Mouse (Mus musculus): Measurements from ENCODE around the gene Tspan17. TPM values are rescaled to one million over a fixed set of nuclear protein-coding genes. Genes with fewer than 3 reads are reported as not detected.

Gene Tspan17
- polyA plus RNA-seq, 1 experiment from 2014 or later: 8.1 TPM

- WGBS: 1% methylated on average over 29 of the region's 29 CpGs
- ATAC-seq (replicated peaks; ENCODE audit: low FRiP score) (no peak), DNase-seq (ENCODE audit: low spot score) (peak; percentile 57)
- Histone ChIP-seq H3K4me3 (ENCODE audit: low read depth, low read length) (peak overlapping the region; percentile 41), H3K9ac (ENCODE audit: low read length) (peak overlapping the region; percentile 23; the same call in 1 of the 2 replicates), H3K9me3 (ENCODE audit: control insufficient read depth, low read length) (no peaks in the 10 kb centered on the region), H3K27me3 (ENCODE audit: control insufficient read depth, insufficient read depth, low read length) (peaks cover 5% of the 10 kb centered on the region), H3K4me2 (ENCODE audit: low read depth, low read length, severe bottlenecking) (peak overlapping the region; percentile 80), H3K4me1 (replicated peaks; ENCODE audit: control insufficient read depth, insufficient read depth, low read length) (peaks cover 11% of the 10 kb centered on the region), H3K27ac (ENCODE audit: low read depth, low read length) (peak overlapping the region; percentile 84; the same call in 1 of the 2 replicates), H3K36me3 (ENCODE audit: control insufficient read depth, insufficient read depth, low read length) (no peaks in the 10 kb centered on the region)
These were observed 30.3 kb upstream of the Tspan17 start for GRCm38 (mm10) chr13:54758756-54759470.

GRCm38 (mm10) chr13:54759496-54759895 is 29.7 kb upstream of the Tspan17 start:
- DNase-seq (ENCODE audit: low spot score) (no peak), ATAC-seq (replicated peaks; ENCODE audit: low FRiP score) (0 out of 2 replicates have a peak, but pooled peaks have one; percentile 15)
- peak overlapping the region; percentile 80; the same call in 1 of the 2 replicates for H3K4me2 ChIP-seq (ENCODE audit: low read depth, low read length, severe bottlenecking)
- H3K4me1 ChIP-seq (replicated peaks; ENCODE audit: control insufficient read depth, insufficient read depth, low read length): peaks cover 11% of the 10 kb centered on the region
- H3K9me3 ChIP-seq (ENCODE audit: control insufficient read depth, low read length): no peaks in the 10 kb centered on the region
- peaks cover 10% of the 10 kb centered on the region for H3K27me3 ChIP-seq (ENCODE audit: control insufficient read depth, insufficient read depth, low read length)
- H3K4me3 ChIP-seq (ENCODE audit: low read depth, low read length): no peak overlapping the region
- H3K36me3 ChIP-seq (ENCODE audit: control insufficient read depth, insufficient read depth, low read length): no peaks in the 10 kb centered on the region
- no peak overlapping the region for H3K9ac ChIP-seq (ENCODE audit: low read length)
- H3K27ac ChIP-seq (ENCODE audit: low read depth, low read length): no peak overlapping the region
- 4% methylated on average over 7 of the region's 7 CpGs for WGBS

GRCm38 (mm10) chr13:54760164-54760795 is 28.9 kb upstream of the Tspan17 start:
- H3K27ac ChIP-seq (ENCODE audit: low read depth, low read length): no peak overlapping the region
- no peak overlapping the region for H3K4me3 ChIP-seq (ENCODE audit: low read depth, low read length)
- peaks cover 14% of the 10 kb centered on the region for H3K27me3 ChIP-seq (ENCODE audit: control insufficient read depth, insufficient read depth, low read length)
- peaks cover 11% of the 10 kb centered on the region for H3K4me1 ChIP-seq (replicated peaks; ENCODE audit: control insufficient read depth, insufficient read depth, low read length)
- DNase-seq (ENCODE audit: low spot score) (no peak), ATAC-seq (replicated peaks; ENCODE audit: low FRiP score) (no peak)
- H3K4me2 ChIP-seq (ENCODE audit: low read depth, low read length, severe bottlenecking): no peak overlapping the region
- no peak overlapping the region for H3K9ac ChIP-seq (ENCODE audit: low read length)
- no peaks in the 10 kb centered on the region for H3K36me3 ChIP-seq (ENCODE audit: control insufficient read depth, insufficient read depth, low read length)
- 67% methylated on average over 8 of the region's 8 CpGs for WGBS
- no peaks in the 10 kb centered on the region for H3K9me3 ChIP-seq (ENCODE audit: control insufficient read depth, low read length)

GRCm38 (mm10) chr13:54760906-54761305 is 28.3 kb upstream of the Tspan17 start:
- DNase-seq (ENCODE audit: low spot score): no peak
- no peak overlapping the region for H3K27ac ChIP-seq (ENCODE audit: low read depth, low read length)
- H3K4me1 ChIP-seq (replicated peaks; ENCODE audit: control insufficient read depth, insufficient read depth, low read length): peaks cover 14% of the 10 kb centered on the region

GRCm38 (mm10) chr13:54765281-54766191 is 23.6 kb upstream of the Tspan17 start:
- ATAC-seq (replicated peaks; ENCODE audit: low FRiP score): 0 out of 2 replicates have a peak, but pooled peaks have one; percentile 24
- 5% methylated on average over 44 of the region's 44 CpGs for WGBS
- peak overlapping the region; percentile 44 for H3K9ac ChIP-seq (ENCODE audit: low read length)

More at GRCm38 (mm10) chr13:54760906-54761305, 28.3 kb upstream of the Tspan17 start:
- H3K27me3 ChIP-seq (ENCODE audit: control insufficient read depth, insufficient read depth, low read length): peaks cover 20% of the 10 kb centered on the region
- H3K9ac ChIP-seq (ENCODE audit: low read length): no peak overlapping the region
- H3K4me2 ChIP-seq (ENCODE audit: low read depth, low read length, severe bottlenecking): no peak overlapping the region
- 70% methylated on average over 7 of the region's 7 CpGs for WGBS
- H3K9me3 ChIP-seq (ENCODE audit: control insufficient read depth, low read length): no peaks in the 10 kb centered on the region
- no peak overlapping the region for H3K4me3 ChIP-seq (ENCODE audit: low read depth, low read length)
- no peaks in the 10 kb centered on the region for H3K36me3 ChIP-seq (ENCODE audit: control insufficient read depth, insufficient read depth, low read length)
- ATAC-seq (replicated peaks; ENCODE audit: low FRiP score): no peak

GRCm38 (mm10) chr13:54766192-54766768 is 22.9 kb upstream of the Tspan17 start, which contains the start of gene Sncb:
TSS of gene Sncb (minus strand) at chr13:54766595.
- Histone ChIP-seq H3K4me3 (ENCODE audit: low read depth, low read length) (peak within 1 kb of the TSS; percentile 39), H3K4me2 (ENCODE audit: low read depth, low read length, severe bottlenecking) (peak within 1 kb of the TSS; percentile 85), H3K4me1 (replicated peaks; ENCODE audit: control insufficient read depth, insufficient read depth, low read length) (peaks cover 8% of the 10 kb centered on the region), H3K36me3 (ENCODE audit: control insufficient read depth, insufficient read depth, low read length) (no peaks in the 10 kb centered on the region), H3K9ac (ENCODE audit: low read length) (peak within 1 kb of the TSS; percentile 44), H3K27ac (ENCODE audit: low read depth, low read length) (no peak within 1 kb of the TSS), H3K27me3 (ENCODE audit: control insufficient read depth, insufficient read depth, low read length) (peaks cover 35% of the 10 kb centered on the region), H3K9me3 (ENCODE audit: control insufficient read depth, low read length) (no peaks in the 10 kb centered on the region)
- peak; percentile 58 for ATAC-seq (replicated peaks; ENCODE audit: low FRiP score)
- 2% methylated on average over 35 of the region's 35 CpGs for WGBS
- peak; percentile 89 for DNase-seq (ENCODE audit: low spot score)

More at GRCm38 (mm10) chr13:54765281-54766191, 23.6 kb upstream of the Tspan17 start:
- no peak overlapping the region for H3K27ac ChIP-seq (ENCODE audit: low read depth, low read length)
- peak; percentile 58 for DNase-seq (ENCODE audit: low spot score)
- peak overlapping the region; percentile 85 for H3K4me2 ChIP-seq (ENCODE audit: low read depth, low read length, severe bottlenecking)
- H3K4me1 ChIP-seq (replicated peaks; ENCODE audit: control insufficient read depth, insufficient read depth, low read length): peaks cover 8% of the 10 kb centered on the region
- H3K4me3 ChIP-seq (ENCODE audit: low read depth, low read length): peak overlapping the region; percentile 39
- no peaks in the 10 kb centered on the region for H3K36me3 ChIP-seq (ENCODE audit: control insufficient read depth, insufficient read depth, low read length)
- peaks cover 35% of the 10 kb centered on the region for H3K27me3 ChIP-seq (ENCODE audit: control insufficient read depth, insufficient read depth, low read length)
- no peaks in the 10 kb centered on the region for H3K9me3 ChIP-seq (ENCODE audit: control insufficient read depth, low read length)

GRCm38 (mm10) chr13:54767012-54767411 is 22.2 kb upstream of the Tspan17 start:
- peaks cover 35% of the 10 kb centered on the region for H3K27me3 ChIP-seq (ENCODE audit: control insufficient read depth, insufficient read depth, low read length)
- H3K27ac ChIP-seq (ENCODE audit: low read depth, low read length): no peak overlapping the region
- no peak overlapping the region for H3K4me2 ChIP-seq (ENCODE audit: low read depth, low read length, severe bottlenecking)
- H3K9ac ChIP-seq (ENCODE audit: low read length): no peak overlapping the region
- H3K4me1 ChIP-seq (replicated peaks; ENCODE audit: control insufficient read depth, insufficient read depth, low read length): peaks cover 8% of the 10 kb centered on the region
- ATAC-seq (replicated peaks; ENCODE audit: low FRiP score): no peak
- no peaks in the 10 kb centered on the region for H3K36me3 ChIP-seq (ENCODE audit: control insufficient read depth, insufficient read depth, low read length)
- H3K9me3 ChIP-seq (ENCODE audit: control insufficient read depth, low read length): no peaks in the 10 kb centered on the region
- H3K4me3 ChIP-seq (ENCODE audit: low read depth, low read length): no peak overlapping the region
- no peak for DNase-seq (ENCODE audit: low spot score)
- 80% methylated on average over 4 of the region's 4 CpGs for WGBS

GRCm38 (mm10) chr13:54780592-54780991 is 8.6 kb upstream of the Tspan17 start:
- Histone ChIP-seq H3K27ac (ENCODE audit: low read depth, low read length) (no peak overlapping the region), H3K4me2 (ENCODE audit: low read depth, low read length, severe bottlenecking) (no peak overlapping the region), H3K36me3 (ENCODE audit: control insufficient read depth, insufficient read depth, low read length) (no peaks in the 10 kb centered on the region), H3K9me3 (ENCODE audit: control insufficient read depth, low read length) (no peaks in the 10 kb centered on the region), H3K27me3 (ENCODE audit: control insufficient read depth, insufficient read depth, low read length) (no peaks in the 10 kb centered on the region), H3K9ac (ENCODE audit: low read length) (no peak overlapping the region), H3K4me3 (ENCODE audit: low read depth, low read length) (no peak overlapping the region), H3K4me1 (replicated peaks; ENCODE audit: control insufficient read depth, insufficient read depth, low read length) (no peaks in the 10 kb centered on the region)
- DNase-seq (ENCODE audit: low spot score) (no peak), ATAC-seq (replicated peaks; ENCODE audit: low FRiP score) (no peak)
- WGBS: 81% methylated on average over 3 of the region's 3 CpGs
